12 mouse cellular contexts compared by ENCODE assay signal in the genomic region with DNA sequence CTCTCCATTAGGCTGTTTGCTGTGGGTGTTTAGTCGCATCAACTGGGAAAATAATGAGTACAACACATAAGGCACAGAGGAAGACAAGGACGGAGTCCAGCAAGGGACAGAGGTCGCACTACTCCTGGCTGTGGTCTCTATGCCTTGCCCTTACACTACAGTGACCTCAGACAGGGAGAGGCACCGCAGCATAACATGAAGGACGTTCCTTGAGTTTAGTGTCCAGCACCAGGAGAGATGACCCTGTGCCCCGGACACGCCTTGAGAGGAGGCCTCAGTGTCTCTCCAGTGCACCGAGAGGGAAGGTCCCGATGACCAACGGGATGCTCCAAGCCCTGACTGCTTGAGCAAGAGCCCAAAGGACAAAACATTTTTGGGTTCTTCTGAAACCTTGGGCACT. TPM values are rescaled to one million over a fixed set of nuclear protein-coding genes. Genes with fewer than 3 reads are reported as not detected.
DNase-seq lines count a peak whose midpoint lies in the region; ATAC-seq lines count a peak whose summit lies in the region.
"Had no signal": no experiment of that assay in that cellular context is flagged by ENCODE, and none has a peak within 500 bp of the region (broad histone marks: within the 10 kb centered on the region; RNA-seq: fewer than 3 reads in every experiment).

No protein-coding gene starts in this region.

- DNase-seq in forebrain, embryonic 10.5 days (ENCODE audit: extremely low spot score, low spot score): no peak
- DNase-seq in kidney, postnatal 14 days: no peak
- no peak for DNase-seq in gastrocnemius, postnatal 36 days
- DNase-seq: cerebellum, adult 18-20 months had no signal

- no peaks in the 10 kb centered on the region for H3K36me3 ChIP-seq in forebrain, embryonic 10.5 days (replicated peaks)
- no peaks in the 10 kb centered on the region for H3K36me3 ChIP-seq in forebrain, embryonic 16.5 days (ENCODE audit: control insufficient read depth, insufficient read depth)
- H3K36me3 ChIP-seq in kidney, embryonic 14.5 days (ENCODE audit: control insufficient read depth, insufficient read depth, low read length): no peaks in the 10 kb centered on the region
- H3K36me3 ChIP-seq in megakaryocyte, embryonic 14.5 days (replicated peaks; ENCODE audit: low read length): no peaks in the 10 kb centered on the region
- H3K36me3 ChIP-seq in liver, embryonic 16.5 days (ENCODE audit: control insufficient read depth, insufficient read depth): no peaks in the 10 kb centered on the region
- H3K36me3 ChIP-seq: limb, embryonic 10.5 days had no signal

- no peak overlapping the region for H3K4me2 ChIP-seq in forebrain, embryonic 16.5 days (ENCODE audit: low read length)
- no peak overlapping the region for H3K4me2 ChIP-seq in kidney, embryonic 14.5 days (replicated peaks; ENCODE audit: low read depth, low read length)
- H3K4me2 ChIP-seq in liver, embryonic 16.5 days (ENCODE audit: low read depth, low read length): no peak overlapping the region

- H3K27ac ChIP-seq in forebrain, embryonic 10.5 days: peak overlapping the region; percentile 3; the same call in 1 of the 2 replicates
- H3K27ac ChIP-seq in forebrain, embryonic 16.5 days (ENCODE audit: low read length): no peak overlapping the region
- H3K27ac ChIP-seq in kidney, embryonic 14.5 days (ENCODE audit: low read depth, low read length): peak overlapping the region; percentile 56; the same call in 1 of the 2 replicates
- peak overlapping the region; percentile 63 for H3K27ac ChIP-seq in liver, embryonic 16.5 days (ENCODE audit: low read length)
- H3K27ac ChIP-seq: limb, embryonic 10.5 days had no signal

- no peaks in the 10 kb centered on the region for H3K9me3 ChIP-seq in forebrain, embryonic 10.5 days
- H3K9me3 ChIP-seq in forebrain, embryonic 16.5 days (ENCODE audit: control insufficient read depth, low read length): no peaks in the 10 kb centered on the region; the same call in 1 of the 2 replicates
- H3K9me3 ChIP-seq in kidney, embryonic 14.5 days (ENCODE audit: control insufficient read depth, low read length): no peaks in the 10 kb centered on the region
- peaks cover 6% of the 10 kb centered on the region; the same call in 1 of the 2 replicates for H3K9me3 ChIP-seq in megakaryocyte, embryonic 14.5 days
- no peaks in the 10 kb centered on the region for H3K9me3 ChIP-seq in liver, embryonic 16.5 days (replicated peaks; ENCODE audit: control insufficient read depth, low read length)
- H3K9me3 ChIP-seq: limb, embryonic 10.5 days had no signal

- ATAC-seq in forebrain, embryonic 16.5 days: no peak
- ATAC-seq in kidney, embryonic 14.5 days (ENCODE audit: low FRiP score, low TSS enrichment): no peak
- no peak for ATAC-seq in megakaryocyte, adult 5-6 weeks (ENCODE audit: poor library complexity, severe bottlenecking)
- ATAC-seq in liver, embryonic 16.5 days (ENCODE audit: low read depth): 0 out of 2 replicates have a peak, but pooled peaks have one; percentile 8
- ATAC-seq: inflammation-experienced regulatory T-cells, adult 6 months had no signal

- WGBS in forebrain, embryonic 10.5 days: 87% methylated on average over 10 of the region's 10 CpGs
- whole genome bisulfite sequencing in forebrain, embryonic 16.5 days: 89% methylated on average over 10 of the region's 10 CpGs
- WGBS in kidney, embryonic 14.5 days: 54% methylated on average over 10 of the region's 10 CpGs
- WGBS in liver, embryonic 16.5 days (ENCODE audit: insufficient replicate concordance): 55% methylated on average over 10 of the region's 10 CpGs

- peaks cover 16% of the 10 kb centered on the region for H3K4me1 ChIP-seq in forebrain, embryonic 10.5 days
- H3K4me1 ChIP-seq in forebrain, embryonic 16.5 days (replicated peaks; ENCODE audit: control insufficient read depth, insufficient read depth, low read length): no peaks in the 10 kb centered on the region
- H3K4me1 ChIP-seq in kidney, embryonic 14.5 days (ENCODE audit: control insufficient read depth, insufficient read depth, low read length): peaks cover 20% of the 10 kb centered on the region
- peaks cover 4% of the 10 kb centered on the region for H3K4me1 ChIP-seq in megakaryocyte, embryonic 14.5 days
- H3K4me1 ChIP-seq in liver, embryonic 16.5 days (ENCODE audit: control insufficient read depth, low read depth, low read length): peaks cover 3% of the 10 kb centered on the region

- no peak overlapping the region for H3K4me3 ChIP-seq in forebrain, embryonic 10.5 days
- no peak overlapping the region for H3K4me3 ChIP-seq in forebrain, embryonic 16.5 days (replicated peaks; ENCODE audit: low read length)
- H3K4me3 ChIP-seq in kidney, embryonic 14.5 days (ENCODE audit: low read length): no peak overlapping the region
- peak overlapping the region; percentile 12 for H3K4me3 ChIP-seq in megakaryocyte, embryonic 14.5 days (replicated peaks)
- H3K4me3 ChIP-seq in liver, embryonic 16.5 days (ENCODE audit: low read depth, low read length): no peak overlapping the region
- H3K4me3 ChIP-seq: limb, embryonic 10.5 days had no signal

- intact Hi-C loops in gastrocnemius, postnatal 36 days (cut with DNase I): loop anchor here (10.0 kb wide), 1 partner anchor 97 kb away; no protein-coding TSS in a partner anchor

- H3K27me3 ChIP-seq in forebrain, embryonic 10.5 days (ENCODE audit: poor library complexity, severe bottlenecking): no peaks in the 10 kb centered on the region
- peaks cover 2% of the 10 kb centered on the region; the same call in 1 of the 2 replicates for H3K27me3 ChIP-seq in forebrain, embryonic 16.5 days (replicated peaks; ENCODE audit: control insufficient read depth, insufficient read depth, low read length)
- H3K27me3 ChIP-seq in kidney, embryonic 14.5 days (ENCODE audit: control insufficient read depth, insufficient read depth, low read length): no peaks in the 10 kb centered on the region
- H3K27me3 ChIP-seq in megakaryocyte, embryonic 14.5 days (replicated peaks): peaks cover 4% of the 10 kb centered on the region
- H3K27me3 ChIP-seq in liver, embryonic 16.5 days (ENCODE audit: control insufficient read depth, insufficient read depth, low read depth, low read length): no peaks in the 10 kb centered on the region
- H3K27me3 ChIP-seq: Patski had no signal

- no peak overlapping the region for H3K9ac ChIP-seq in forebrain, embryonic 16.5 days (replicated peaks; ENCODE audit: low read depth, low read length)
- no peak overlapping the region for H3K9ac ChIP-seq in kidney, embryonic 14.5 days (ENCODE audit: low read depth, low read length)
- no peak overlapping the region for H3K9ac ChIP-seq in liver, embryonic 16.5 days (ENCODE audit: low read depth, low read length)

RNA-seq across cellular contexts. Expression of gene Ddah1, which starts 39.6 kb away (rescaled TPM):
- polyA plus RNA-seq in forebrain, embryonic 10.5 days (2016; fragmentation: Nextera tagmentation; extraction: Ambion mirVana): 41.9 and 42.3 TPM in 2 replicates
- polyA plus RNA-seq in forebrain, embryonic 16.5 days (2015; fragmentation: Nextera tagmentation; extraction: Ambion mirVana): 145 and 150 TPM in 2 replicates
- 63.2 and 65.5 TPM in 2 replicates for polyA plus RNA-seq in kidney, embryonic 14.5 days (2014; fragmentation: Nextera tagmentation; extraction: Ambion mirVana)
- not detected in 2 replicates for polyA plus RNA-seq in megakaryocyte, embryonic 14.5 days (2012; ENCODE audit: insufficient read depth, low replicate concordance)
- not detected in 2 replicates for total RNA-seq in megakaryocyte, adult 5-6 weeks (2015)
- not detected in 2 replicates for total RNA-seq in megakaryocyte, adult 5-6 weeks (2017)
- 37.9 and 44.7 TPM in 2 replicates for polyA plus RNA-seq in liver, embryonic 16.5 days (2015; fragmentation: Nextera tagmentation; extraction: Ambion mirVana)
- total RNA-seq in gastrocnemius, postnatal 36 days (2021): 1 to 10 TPM; 2.7 to 4.0 TPM

Comparison
In these comparisons a context has a peak if more than half of its experiments do, and no peak if none do; other contexts are left out.
1. RNA of gene Ddah1, which starts 39.6 kb away (polyA plus RNA-seq): 145 to 150 TPM in forebrain, embryonic 16.5 days, 63.2 to 65.5 TPM in kidney, embryonic 14.5 days, 37.9 to 44.7 TPM in liver, embryonic 16.5 days and 41.9 to 42.3 TPM in forebrain, embryonic 10.5 days; not detected in megakaryocyte, embryonic 14.5 days; every median in the first group is over 10 times any median in the second.